Mouse (Mus musculus): ENCODE data around the gene Lrrc63.

DNA sequence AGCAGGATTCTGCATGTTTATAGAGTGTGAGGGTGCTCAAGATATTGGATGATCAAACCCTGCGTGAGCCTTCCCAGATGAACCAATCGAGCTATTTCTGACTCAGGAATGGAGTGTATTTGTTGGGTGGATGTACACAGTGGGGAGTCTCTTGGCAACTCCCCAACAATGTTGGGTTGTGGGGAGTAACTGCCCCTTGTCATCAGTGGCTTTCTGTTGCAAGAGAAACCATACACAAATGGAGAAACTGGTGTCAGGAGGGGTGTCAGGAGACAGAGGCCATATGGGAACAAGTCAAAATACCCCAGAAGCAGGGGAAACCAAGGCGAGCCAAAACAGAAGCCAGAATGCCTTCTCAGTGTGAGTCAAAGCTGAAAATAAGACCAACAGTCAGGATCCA lies 20.5 kb upstream of the Lrrc63 start:
- no peak for TF ChIP-seq CTCF (IDR thresholded peaks at IDR 0.05; ENCODE audit: borderline replicate concordance, extremely low read depth, insufficient read depth, insufficient read length)
- no peak for TF ChIP-seq POLR2A (IDR thresholded peaks at IDR 0.05; ENCODE audit: borderline replicate concordance, extremely low read depth, insufficient read depth, insufficient read length, poor library complexity, severe bottlenecking)
